Mouse (Mus musculus): Measurements from ENCODE around the gene Nr3c2. TPM values are rescaled to one million over a fixed set of nuclear protein-coding genes. Genes with fewer than 3 reads are reported as not detected.

The Nr3c2 gene
- polyA plus RNA-seq, 1 experiment from 2014 or later, result 3.0 TPM

DNA sequence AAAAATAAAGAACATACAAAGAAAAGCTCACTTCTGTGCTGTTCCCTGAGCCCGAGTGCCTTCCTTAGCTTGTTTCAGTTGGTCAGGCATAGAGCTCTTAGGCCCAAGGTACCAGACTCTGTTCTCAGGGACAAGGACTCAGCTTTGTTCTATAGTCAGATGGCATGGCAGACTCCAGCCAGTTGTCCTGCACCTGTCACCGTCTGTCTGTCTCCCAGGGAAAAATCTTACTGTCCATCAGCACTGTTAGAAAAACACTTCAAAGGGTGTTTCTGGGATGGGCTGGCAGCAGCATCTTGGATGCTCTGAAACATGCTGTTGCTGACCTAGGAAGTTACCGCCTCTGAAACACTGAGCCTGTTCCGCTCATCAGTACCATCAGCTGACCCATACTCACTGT lies 78.7 kb downstream of the Nr3c2 start:
- H3K27me3 ChIP-seq, result no peaks in the 10 kb centered on the region
- ATAC-seq (ENCODE audit: insufficient number of reproducible peaks, insufficient read depth, low FRiP score, low TSS enrichment, low read depth), result no peak
- H3K36me3 ChIP-seq, result no peaks in the 10 kb centered on the region
- H3K4me3 ChIP-seq, result no peak overlapping the region
- no peak overlapping the region for H3K27ac ChIP-seq
- H3K9ac ChIP-seq, result no peak overlapping the region
- peaks cover 6% of the 10 kb centered on the region; the same call in 1 of the 2 replicates for H3K4me1 ChIP-seq
- WGBS, result 80% methylated on average over 4 of the region's 4 CpGs
- no peak overlapping the region for H3K4me2 ChIP-seq
- 0 out of 2 replicates have a peak, but pooled peaks cover 3% of the 10 kb centered on the region for H3K9me3 ChIP-seq

GRCm38 (mm10) chr8:76984082-76984481 lies 84.8 kb downstream of the Nr3c2 start:
- ATAC-seq (ENCODE audit: insufficient number of reproducible peaks, insufficient read depth, low FRiP score, low TSS enrichment, low read depth), result no peak
- Histone ChIP-seq H3K9me3 (0 out of 2 replicates have a peak, but pooled peaks cover 3% of the 10 kb centered on the region), H3K4me2 (no peak overlapping the region), H3K4me1 (peaks cover 10% of the 10 kb centered on the region; the same call in 1 of the 2 replicates), H3K27ac (no peak overlapping the region), H3K9ac (no peak overlapping the region), H3K27me3 (no peaks in the 10 kb centered on the region), H3K36me3 (no peaks in the 10 kb centered on the region), H3K4me3 (no peak overlapping the region)

GRCm38 (mm10) chr8:76984851-76985250 lies 85.6 kb downstream of the Nr3c2 start:
- 77% methylated on average over 5 of the region's 5 CpGs for WGBS
- no peak for ATAC-seq (ENCODE audit: insufficient number of reproducible peaks, insufficient read depth, low FRiP score, low TSS enrichment, low read depth)
- H3K4me1 ChIP-seq, result peaks cover 10% of the 10 kb centered on the region; the same call in 1 of the 2 replicates
- H3K4me3 ChIP-seq, result no peak overlapping the region
- no peak overlapping the region for H3K4me2 ChIP-seq
- H3K27ac ChIP-seq, result no peak overlapping the region
- H3K9ac ChIP-seq, result no peak overlapping the region
- H3K36me3 ChIP-seq, result no peaks in the 10 kb centered on the region
- no peaks in the 10 kb centered on the region for H3K27me3 ChIP-seq
- H3K9me3 ChIP-seq, result 0 out of 2 replicates have a peak, but pooled peaks cover 3% of the 10 kb centered on the region

DNA sequence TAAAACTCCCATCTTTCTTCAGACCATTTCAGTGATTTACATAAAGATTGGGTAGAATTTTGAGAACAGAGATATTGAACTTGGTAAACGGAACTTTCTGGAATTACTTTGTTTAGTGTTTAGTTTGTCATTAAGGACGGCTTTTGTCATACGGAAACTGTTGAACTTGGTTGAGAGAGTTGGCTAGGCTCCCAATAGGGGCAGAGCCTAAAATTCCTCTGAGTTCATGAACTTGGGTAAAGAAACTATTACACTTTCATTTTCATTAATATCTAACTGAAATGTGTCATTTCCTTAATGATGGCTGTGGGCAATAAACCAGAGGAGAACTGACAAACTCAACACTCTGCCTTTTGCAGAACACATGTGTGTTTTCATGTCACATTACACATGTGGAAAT lies 88.6 kb downstream of the Nr3c2 start:
- WGBS, result 76% methylated on average over 3 of the region's 3 CpGs
- no peaks in the 10 kb centered on the region for H3K27me3 ChIP-seq
- H3K4me1 ChIP-seq, result peaks cover 10% of the 10 kb centered on the region; the same call in 1 of the 2 replicates
- no peak overlapping the region for H3K27ac ChIP-seq
- H3K9me3 ChIP-seq, result no peaks in the 10 kb centered on the region
- ATAC-seq (ENCODE audit: insufficient number of reproducible peaks, insufficient read depth, low FRiP score, low TSS enrichment, low read depth), result no peak
- no peak overlapping the region for H3K9ac ChIP-seq
- no peak overlapping the region for H3K4me2 ChIP-seq
- no peaks in the 10 kb centered on the region for H3K36me3 ChIP-seq
- no peak overlapping the region for H3K4me3 ChIP-seq

GRCm38 (mm10) chr8:76998276-76998675 lies 99.0 kb downstream of the Nr3c2 start:
- Histone ChIP-seq H3K27me3 (no peaks in the 10 kb centered on the region), H3K9me3 (no peaks in the 10 kb centered on the region), H3K27ac (no peak overlapping the region), H3K36me3 (no peaks in the 10 kb centered on the region), H3K9ac (no peak overlapping the region), H3K4me1 (no peaks in the 10 kb centered on the region), H3K4me3 (no peak overlapping the region), H3K4me2 (no peak overlapping the region)
- ATAC-seq (ENCODE audit: insufficient number of reproducible peaks, insufficient read depth, low FRiP score, low TSS enrichment, low read depth), result no peak
- WGBS, result 76% methylated on average over 4 of the region's 4 CpGs

DNA sequence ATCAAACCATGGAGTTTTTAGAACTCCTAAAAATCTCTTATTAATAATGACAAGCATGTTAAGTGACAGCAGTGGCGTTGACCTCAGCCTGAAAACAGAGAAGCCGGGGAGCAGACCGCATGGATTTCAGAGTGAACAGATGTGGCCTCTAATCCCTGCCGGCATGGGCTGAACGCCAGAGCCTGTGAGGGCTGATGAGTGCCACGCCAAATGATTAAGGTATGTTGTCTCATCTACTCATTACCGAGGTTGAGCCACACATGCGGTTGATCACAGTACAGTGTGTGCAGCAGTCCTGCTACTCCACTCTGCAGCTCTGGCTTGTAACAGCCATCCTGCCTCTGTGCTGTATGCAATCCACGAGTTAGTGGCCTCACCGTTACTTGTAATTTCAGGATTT lies 110.2 kb downstream of the Nr3c2 start:
- WGBS, result 29% methylated on average over 10 of the region's 10 CpGs
- peak overlapping the region; percentile 32; the same call in 1 of the 2 replicates for H3K4me2 ChIP-seq
- H3K9ac ChIP-seq, result no peak overlapping the region
- no peak overlapping the region; the same call in 1 of the 2 replicates for H3K27ac ChIP-seq
- H3K27me3 ChIP-seq, result no peaks in the 10 kb centered on the region
- no peaks in the 10 kb centered on the region for H3K36me3 ChIP-seq
- no peak overlapping the region for H3K4me3 ChIP-seq
- H3K9me3 ChIP-seq, result no peaks in the 10 kb centered on the region
- H3K4me1 ChIP-seq, result peaks cover 11% of the 10 kb centered on the region
- peak; percentile 72; the same call in 1 of the 2 replicates for ATAC-seq (ENCODE audit: insufficient number of reproducible peaks, insufficient read depth, low FRiP score, low TSS enrichment, low read depth)

DNA sequence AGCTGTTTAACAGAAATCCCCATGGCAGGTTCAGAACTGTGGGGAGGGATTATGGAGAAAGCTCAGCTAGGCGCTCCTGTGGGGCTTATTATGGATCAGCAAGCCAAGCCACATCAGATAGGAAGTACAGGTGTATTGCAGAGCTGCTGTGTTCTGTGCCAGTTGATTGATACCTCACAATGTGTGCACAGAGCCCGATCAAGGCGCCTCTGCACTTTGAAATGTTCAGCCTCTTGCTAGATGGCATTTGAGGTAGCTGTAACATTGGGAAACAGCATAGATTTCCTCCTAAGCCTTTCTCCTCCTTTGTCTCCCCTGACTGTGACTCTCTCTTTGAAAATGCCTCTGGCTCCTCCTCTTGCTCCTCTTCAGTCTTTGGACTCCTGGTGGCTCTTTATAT lies 112.7 kb downstream of the Nr3c2 start:
- no peak overlapping the region for H3K4me3 ChIP-seq
- H3K4me1 ChIP-seq, result peaks cover 11% of the 10 kb centered on the region
- no peak overlapping the region for H3K9ac ChIP-seq
- no peaks in the 10 kb centered on the region for H3K27me3 ChIP-seq
- H3K4me2 ChIP-seq, result no peak overlapping the region
- peak; percentile 52; the same call in 1 of the 2 replicates for ATAC-seq (ENCODE audit: insufficient number of reproducible peaks, insufficient read depth, low FRiP score, low TSS enrichment, low read depth)
- WGBS, result 68% methylated on average over 3 of the region's 3 CpGs
- no peaks in the 10 kb centered on the region for H3K9me3 ChIP-seq
- no peak overlapping the region for H3K27ac ChIP-seq
- H3K36me3 ChIP-seq, result no peaks in the 10 kb centered on the region

- ATAC-seq (ENCODE audit: insufficient number of reproducible peaks, insufficient read depth, low FRiP score, low TSS enrichment, low read depth), result no peak
- no peak overlapping the region for H3K27ac ChIP-seq
Measured at GRCm38 (mm10) chr8:77012641-77013040, 113.4 kb downstream of the Nr3c2 start.

GRCm38 (mm10) chr8:77016713-77017112 lies 117.5 kb downstream of the Nr3c2 start:
- no peak overlapping the region for H3K4me3 ChIP-seq
- H3K9ac ChIP-seq, result no peak overlapping the region
- H3K27me3 ChIP-seq, result no peaks in the 10 kb centered on the region
- ATAC-seq (ENCODE audit: insufficient number of reproducible peaks, insufficient read depth, low FRiP score, low TSS enrichment, low read depth), result no peak
- no peaks in the 10 kb centered on the region for H3K9me3 ChIP-seq
- no peaks in the 10 kb centered on the region for H3K36me3 ChIP-seq
- H3K4me1 ChIP-seq, result no peaks in the 10 kb centered on the region
- no peak overlapping the region for H3K4me2 ChIP-seq
- H3K27ac ChIP-seq, result no peak overlapping the region
- 93% methylated on average over 3 of the region's 3 CpGs for WGBS

More at GRCm38 (mm10) chr8:77012641-77013040, 113.4 kb downstream of the Nr3c2 start:
- WGBS, result 77% methylated on average over 6 of the region's 6 CpGs
- Histone ChIP-seq H3K4me3 (no peak overlapping the region), H3K9ac (no peak overlapping the region), H3K9me3 (no peaks in the 10 kb centered on the region), H3K4me2 (no peak overlapping the region), H3K4me1 (peaks cover 11% of the 10 kb centered on the region), H3K27me3 (no peaks in the 10 kb centered on the region), H3K36me3 (no peaks in the 10 kb centered on the region)

DNA sequence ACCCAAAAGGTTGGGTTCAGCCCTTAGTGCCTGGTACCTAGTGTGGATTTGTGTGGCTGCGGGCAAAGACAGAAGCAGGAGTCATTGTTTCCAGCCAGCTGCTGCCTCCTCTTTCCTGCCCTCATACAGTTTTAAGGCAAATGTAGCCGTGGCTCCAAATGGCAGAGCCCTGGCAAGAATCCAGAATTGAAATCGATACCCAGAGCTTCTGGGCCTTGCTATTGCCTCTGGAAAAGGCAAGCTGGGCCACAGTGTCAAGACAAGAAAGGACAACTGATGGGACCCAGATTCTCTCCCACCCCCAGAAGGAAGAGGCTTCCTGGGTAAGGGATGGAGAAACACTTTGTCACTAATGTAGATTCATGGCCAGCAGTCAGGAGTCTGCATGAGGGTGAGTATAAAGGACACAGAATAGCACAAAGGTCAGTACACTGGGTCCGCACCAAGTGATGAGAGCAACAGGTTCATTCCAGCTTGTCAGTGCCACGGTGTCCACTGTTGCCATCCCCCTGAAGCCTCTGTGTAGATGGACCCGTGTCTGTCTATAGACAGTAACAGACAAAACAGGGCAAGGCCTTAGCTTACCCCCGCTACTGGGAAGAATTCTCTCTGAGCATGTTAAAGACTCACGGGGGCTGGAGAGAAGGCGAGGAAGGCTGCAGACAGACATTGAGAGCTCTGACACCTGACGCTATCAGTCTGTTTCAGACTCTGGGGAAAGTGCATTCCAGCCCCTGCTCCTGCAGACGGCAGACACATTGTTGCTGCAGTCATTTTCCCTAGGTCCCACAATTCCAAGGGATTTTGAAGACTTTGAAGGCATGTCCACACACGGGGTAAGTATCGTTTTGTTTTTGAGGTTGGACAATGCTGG lies 124.8 kb downstream of the Nr3c2 start:
- 64% methylated on average over 13 of the region's 13 CpGs for WGBS
- peaks cover 3% of the 10 kb centered on the region; the same call in 1 of the 2 replicates for H3K9me3 ChIP-seq
- peaks cover 10% of the 10 kb centered on the region for H3K4me1 ChIP-seq

DNA sequence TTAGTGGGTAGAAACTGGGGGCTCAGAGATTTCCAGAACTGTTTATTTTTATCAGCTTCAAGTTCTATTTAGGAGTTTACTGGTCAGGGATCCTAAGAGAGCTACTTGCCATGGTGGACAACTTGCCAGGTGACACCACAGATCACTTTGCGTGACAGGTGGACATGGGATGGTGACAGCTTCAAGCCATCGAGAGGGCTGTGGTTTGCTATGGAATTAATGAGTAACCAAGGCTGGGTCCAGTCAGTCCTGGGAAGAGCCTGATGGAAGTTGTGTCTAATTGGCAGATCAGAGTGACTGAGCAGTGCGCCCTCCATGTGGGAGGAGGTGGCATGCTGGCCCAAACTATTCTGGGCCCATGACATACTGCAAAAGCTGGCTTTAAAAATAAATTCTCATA lies 132.0 kb downstream of the Nr3c2 start:
- no peaks in the 10 kb centered on the region for H3K36me3 ChIP-seq
- no peak overlapping the region for H3K4me3 ChIP-seq
- no peaks in the 10 kb centered on the region for H3K27me3 ChIP-seq
- H3K27ac ChIP-seq, result no peak overlapping the region
- no peaks in the 10 kb centered on the region for H3K4me1 ChIP-seq
- peaks cover 3% of the 10 kb centered on the region; the same call in 1 of the 2 replicates for H3K9me3 ChIP-seq
- H3K4me2 ChIP-seq, result no peak overlapping the region
- 89% methylated on average over 3 of the region's 3 CpGs for WGBS
- no peak for ATAC-seq (ENCODE audit: insufficient number of reproducible peaks, insufficient read depth, low FRiP score, low TSS enrichment, low read depth)
- H3K9ac ChIP-seq, result no peak overlapping the region

More for the DNA sequence above, 124.8 kb downstream of the Nr3c2 start:
- no peaks in the 10 kb centered on the region for H3K27me3 ChIP-seq
- H3K4me2 ChIP-seq, result no peak overlapping the region
- no peak overlapping the region for H3K27ac ChIP-seq
- no peak overlapping the region for H3K9ac ChIP-seq
- H3K4me3 ChIP-seq, result no peak overlapping the region
- peak; percentile 48; the same call in 1 of the 2 replicates for ATAC-seq (ENCODE audit: insufficient number of reproducible peaks, insufficient read depth, low FRiP score, low TSS enrichment, low read depth)
- H3K36me3 ChIP-seq, result no peaks in the 10 kb centered on the region
